Mouse (Mus musculus) liver, postnatal 0 days (tissue): Measurements from ENCODE around the gene Dhrs11. TPM values are rescaled to one million over a fixed set of nuclear protein-coding genes. Genes with fewer than 3 reads are reported as not detected.
"Not testable (repeated sequence)": the region's sequence is repeated elsewhere in the genome, so short reads cannot be mapped to it uniquely, and the experiment has no call there.

Experiments
- ATAC-seq: fragments of 200-750 bp; cut with Nextera tagmentation; 2 replicates; pipeline ENCODE4 v1.8.0; 2017; ENCODE audit warnings: mild to moderate bottlenecking, moderate library complexity
- DNase-seq: peaks from one replicate; pipeline ENCODE4 v3.0.0-alpha.2; 2016
- H3K27ac ChIP-seq: fragments of 300-500 bp; sonication (generic); 2 replicates; pipeline ENCODE4 v1.5.1; 2014; ENCODE audit warnings: antibody characterized with exemption, moderate library complexity, mild to moderate bottlenecking, low read depth
- H3K27me3 ChIP-seq: fragments of 300-500 bp; sonication (generic); 2 replicates; pipeline ENCODE4 v1.6.1; 2014; ENCODE audit warnings: low read length, control low read depth, mixed read lengths; ENCODE audit not compliant: insufficient read depth
- H3K36me3 ChIP-seq: fragments of 300-500 bp; sonication (generic); replicated peaks from 2 replicates; pipeline ENCODE4 v1.6.1; 2014; ENCODE audit warnings: mild to moderate bottlenecking, control low read depth, low read length, moderate library complexity, mixed read lengths; ENCODE audit not compliant: insufficient read depth
- H3K4me1 ChIP-seq: fragments of 300-500 bp; sonication (generic); 2 replicates; pipeline ENCODE4 v1.6.1; 2014; ENCODE audit warnings: antibody characterized with exemption, mild to moderate bottlenecking, control low read depth; ENCODE audit not compliant: insufficient read depth
- H3K4me2 ChIP-seq: fragments of 300-500 bp; sonication (generic); 2 replicates; pipeline ENCODE4 v1.6.1; 2014; ENCODE audit warnings: low read depth, mild to moderate bottlenecking, low read length, moderate library complexity, mixed read lengths
- H3K4me3 ChIP-seq: fragments of 300-500 bp; sonication (generic); 2 replicates; pipeline ENCODE4 v1.5.1; 2014; ENCODE audit warnings: low read depth, low read length
- H3K9ac ChIP-seq: fragments of 300-500 bp; sonication (generic); replicated peaks from 2 replicates; pipeline ENCODE4 v1.6.1; 2014; ENCODE audit warnings: mild to moderate bottlenecking, moderate library complexity
- H3K9me3 ChIP-seq: fragments of 300-500 bp; sonication (generic); 2 replicates; pipeline ENCODE4 v1.6.1; 2016; ENCODE audit warnings: mild to moderate bottlenecking, control low read depth, low read length, mixed read lengths
- CTCF ChIP-seq: sonication (generic); IDR thresholded peaks from 2 replicates; pipeline ENCODE4 v1.5.1; 2016; ENCODE audit warnings: antibody characterized with exemption, low read depth
- EP300 ChIP-seq: IDR thresholded peaks from 2 replicates; pipeline ENCODE4 v1.6.1; 2016; ENCODE audit warnings: antibody characterized with exemption, low read depth, mild to moderate bottlenecking
- WGBS: fragments of 180-500 bp; shearing (Covaris S2); extraction: QIAGEN DNeasy Blood & Tissue Kit; methylation state at CpG from one replicate; pipeline ENCODE4 v1.1.7; 2014; ENCODE audit not compliant: insufficient replicate concordance; 5-methylcytosine and 5-hydroxymethylcytosine counted together
- polyA plus RNA-seq: library from polyadenylated mRNA; unstranded; fragments of >200 nt; fragmentation: Nextera tagmentation; extraction: Ambion mirVana; gene quantifications from 2 replicates; pipeline ENCODE4 v1.2.1, GENCODE M21; 2015

The Dhrs11 gene
- polyA plus RNA-seq, 1 experiment from 2014 or later, result 86.1 TPM

- Histone ChIP-seq H3K27me3 (no peaks in the 10 kb centered on the region), H3K27ac (no peak overlapping the region), H3K4me1 (no peaks in the 10 kb centered on the region), H3K4me3 (no peak overlapping the region), H3K4me2 (no peak overlapping the region), H3K36me3 (peaks cover 62% of the 10 kb centered on the region), H3K9me3 (no peaks in the 10 kb centered on the region), H3K9ac (no peak overlapping the region)
- WGBS, result 85% methylated on average over 7 of the region's 7 CpGs
- DNase-seq (no peak), ATAC-seq (no peak)
- TF ChIP-seq EP300 (no peak), CTCF (no peak)
Observed at GRCm38 (mm10) chr11:84847475-84848090, 18.8 kb upstream of the Dhrs11 start.

- Histone ChIP-seq H3K27ac (no peak overlapping the region), H3K4me3 (no peak overlapping the region), H3K9me3 (no peaks in the 10 kb centered on the region), H3K4me2 (no peak overlapping the region), H3K27me3 (no peaks in the 10 kb centered on the region), H3K4me1 (no peaks in the 10 kb centered on the region), H3K36me3 (peaks cover 63% of the 10 kb centered on the region), H3K9ac (no peak overlapping the region)
- DNase-seq, result no peak
- 95% methylated on average over 15 of the region's 15 CpGs for WGBS
- no peak for ATAC-seq
- TF ChIP-seq CTCF, result no peak
- no peak for TF ChIP-seq EP300
Observed at GRCm38 (mm10) chr11:84846741-84847474, 18.1 kb upstream of the Dhrs11 start.

- H3K36me3 ChIP-seq, result peaks cover 83% of the 10 kb centered on the region
- DNase-seq (no peak), ATAC-seq (no peak)
- TF ChIP-seq EP300 (no peak), CTCF (peak; percentile 52)
- 88% methylated on average over 2 of the region's 2 CpGs for WGBS
- no peaks in the 10 kb centered on the region for H3K27me3 ChIP-seq
- no peak overlapping the region for H3K27ac ChIP-seq
- H3K4me1 ChIP-seq, result no peaks in the 10 kb centered on the region
- no peaks in the 10 kb centered on the region for H3K9me3 ChIP-seq
- H3K4me2 ChIP-seq, result no peak overlapping the region
- no peak overlapping the region for H3K9ac ChIP-seq
- H3K4me3 ChIP-seq, result no peak overlapping the region
Observed at GRCm38 (mm10) chr11:84839330-84839729, 10.5 kb upstream of the Dhrs11 start.

GRCm38 (mm10) chr11:84829495-84829894 is 701 bp upstream of the Dhrs11 start:
- ATAC-seq, result peak; percentile 5
- not testable (repeated sequence) for H3K9me3 ChIP-seq, DNase-seq, H3K27me3 ChIP-seq
- Histone ChIP-seq H3K36me3 (peaks cover 71% of the 10 kb centered on the region), H3K4me1 (peaks cover 21% of the 10 kb centered on the region), H3K4me3 (peak overlapping the region; percentile 99), H3K27ac (peak overlapping the region; percentile 97), H3K9ac (peak overlapping the region; percentile 97; the same call in 1 of the 2 replicates), H3K4me2 (peak overlapping the region; percentile 86)
- 42% methylated on average over 11 of the region's 11 CpGs for WGBS

- ATAC-seq (no peak), DNase-seq (peak; percentile 18)
- Histone ChIP-seq H3K9me3 (no peaks in the 10 kb centered on the region), H3K4me1 (peaks cover 25% of the 10 kb centered on the region), H3K27ac (peak overlapping the region; percentile 97), H3K4me3 (peak overlapping the region; percentile 99), H3K27me3 (no peaks in the 10 kb centered on the region), H3K4me2 (peak overlapping the region; percentile 86), H3K36me3 (peaks cover 59% of the 10 kb centered on the region), H3K9ac (peak overlapping the region; percentile 97)
- no peak for TF ChIP-seq EP300
- TF ChIP-seq CTCF, result no peak
- 32% methylated on average over 3 of the region's 3 CpGs for WGBS
Observed at GRCm38 (mm10) chr11:84827901-84828503, 792 bp downstream of the Dhrs11 start.

GRCm38 (mm10) chr11:84827492-84827891 is 1.3 kb downstream of the Dhrs11 start:
- no peak for ATAC-seq
- Histone ChIP-seq H3K36me3 (peaks cover 59% of the 10 kb centered on the region), H3K4me2 (peak overlapping the region; percentile 86), H3K4me3 (peak overlapping the region; percentile 99), H3K9ac (peak overlapping the region; percentile 97), H3K27ac (peak overlapping the region; percentile 97), H3K27me3 (no peaks in the 10 kb centered on the region), H3K9me3 (no peaks in the 10 kb centered on the region), H3K4me1 (peaks cover 25% of the 10 kb centered on the region)
- DNase-seq, result peak; percentile 15
- TF ChIP-seq EP300 (no peak), CTCF (no peak)
